Mouse (Mus musculus) MEL (cell line): ENCODE results near the gene 9430097D07Rik. TPM values are rescaled to one million over a fixed set of nuclear protein-coding genes. Genes with fewer than 3 reads are reported as not detected.

Experiments
- DNase-seq: peaks from one replicate; pipeline ENCODE4 v3.0.0; 2011; ENCODE audit warnings: low read depth, low spot score
- H3K27ac ChIP-seq: 2 replicates; pipeline ENCODE4 v1.5.1; 2012; ENCODE audit warnings: low read depth, mild to moderate bottlenecking, control low read depth, low read length, moderate library complexity; ENCODE audit not compliant: control insufficient read depth
- H3K27me3 ChIP-seq, 2 experiments: fragments of 150-350 bp in 1 of 2; sonication (generic) in 1 of 2; 2 replicates each; pipeline ENCODE4 v1.6.1; 2012; ENCODE audit warnings: low read length in 2 of 2, mild to moderate bottlenecking in 2 of 2, improper control_type of control experiment in 1 of 2, moderate library complexity in 1 of 2; ENCODE audit not compliant: insufficient read depth in 2 of 2, control insufficient read depth in 1 of 2
- H3K36me3 ChIP-seq, 2 experiments: 2 replicates each; pipeline ENCODE4 v1.6.1; 2012 to 2014; ENCODE audit warnings: low read length in 2 of 2, improper control_type of control experiment in 1 of 2, inconsistent platforms in 1 of 2, mild to moderate bottlenecking in 1 of 2; ENCODE audit not compliant: insufficient read depth in 2 of 2, control insufficient read depth in 1 of 2
- H3K4me1 ChIP-seq, 2 experiments: fragments of 150-350 bp in 1 of 2; sonication (generic) in 1 of 2; 2 replicates each; pipeline ENCODE4 v1.6.1; 2012; ENCODE audit warnings: low read length in 2 of 2, improper control_type of control experiment in 1 of 2, mild to moderate bottlenecking in 1 of 2; ENCODE audit not compliant: insufficient read depth in 2 of 2, control insufficient read depth in 1 of 2
- H3K4me3 ChIP-seq, 2 experiments: fragments of 150-350 bp in 1 of 2; sonication (generic) in 1 of 2; 2 replicates each; pipeline ENCODE4 v1.5.1; 2012; ENCODE audit warnings: low read depth in 2 of 2, low read length in 2 of 2, mild to moderate bottlenecking in 2 of 2, moderate library complexity in 2 of 2, control low read depth in 1 of 2, improper control_type of control experiment in 1 of 2; ENCODE audit not compliant: control insufficient read depth in 1 of 2, insufficient read depth in 1 of 2
- H3K79me2 ChIP-seq: 2 replicates; pipeline ENCODE4 v1.6.1; 2012; ENCODE audit warnings: mild to moderate bottlenecking, low read length, moderate library complexity; ENCODE audit not compliant: control insufficient read depth, poor library complexity, insufficient read depth
- H3K9ac ChIP-seq: 2 replicates; pipeline ENCODE4 v1.6.1; 2012; ENCODE audit warnings: low read depth, mild to moderate bottlenecking, control low read depth, low read length, moderate library complexity; ENCODE audit not compliant: control insufficient read depth, poor library complexity, severe bottlenecking
- H3K9me3 ChIP-seq: fragments of 150-350 bp; sonication (generic); replicated peaks from 2 replicates; pipeline ENCODE4 v1.6.1; 2012; ENCODE audit warnings: mild to moderate bottlenecking, low read length, improper control_type of control experiment, moderate library complexity; ENCODE audit not compliant: insufficient read depth
- CHD2 ChIP-seq: IDR thresholded peaks from 2 replicates; pipeline ENCODE4 v1.6.1; 2011; ENCODE audit warnings: low read length, improper control_type of control experiment
- CTCF ChIP-seq, 3 experiments: IDR thresholded peaks in 2 of 3; conservative IDR thresholded peaks in 1 of 3; 2 replicates each; pipeline ENCODE4 v1.5.1; 2011 to 2012; ENCODE audit warnings: low read length in 3 of 3, low read depth in 2 of 3, mild to moderate bottlenecking in 2 of 3, improper control_type of control experiment in 1 of 3, inconsistent platforms in 1 of 3, mixed read lengths in 1 of 3, moderate library complexity in 1 of 3; ENCODE audit not compliant: control insufficient read depth in 1 of 3, insufficient read depth in 1 of 3, poor library complexity in 1 of 3, severe bottlenecking in 1 of 3
- GABPA ChIP-seq: IDR thresholded peaks from 2 replicates; pipeline ENCODE4 v1.6.1; 2012; ENCODE audit warnings: low read depth, mild to moderate bottlenecking, inconsistent platforms, low read length, improper control_type of control experiment, moderate library complexity
- HCFC1 ChIP-seq: IDR thresholded peaks from 2 replicates; pipeline ENCODE4 v1.6.1; 2012; ENCODE audit warnings: low read depth, mild to moderate bottlenecking, inconsistent platforms, low read length, improper control_type of control experiment, moderate library complexity
- MAZ ChIP-seq: IDR thresholded peaks from 2 replicates; pipeline ENCODE4 v1.6.1; 2012; ENCODE audit warnings: low read depth, mild to moderate bottlenecking, inconsistent platforms, low read length, improper control_type of control experiment
- NELFE ChIP-seq: IDR thresholded peaks from 2 replicates; pipeline ENCODE4 v1.6.1; 2011; ENCODE audit warnings: low read depth, low read length, improper control_type of control experiment
- POLR2A ChIP-seq, 2 experiments: IDR thresholded peaks; 2 replicates each; pipeline ENCODE4 v1.6.1; 2011 to 2012; ENCODE audit warnings: low read length in 2 of 2, mild to moderate bottlenecking in 2 of 2, control low read depth in 1 of 2, improper control_type of control experiment in 1 of 2, low read depth in 1 of 2, moderate library complexity in 1 of 2; ENCODE audit not compliant: control insufficient read depth in 1 of 2, insufficient read depth in 1 of 2, poor library complexity in 1 of 2
- POLR2AphosphoS2 ChIP-seq: IDR thresholded peaks from 2 replicates; pipeline ENCODE4 v1.6.1; 2011; ENCODE audit warnings: low read length, improper control_type of control experiment
- POLR2AphosphoS5 ChIP-seq: IDR thresholded peaks from 2 replicates; pipeline ENCODE4 v1.6.1; 2012; ENCODE audit warnings: low read depth, borderline replicate concordance, mild to moderate bottlenecking, inconsistent platforms, low read length, moderate library complexity, mixed read lengths
- RAD21 ChIP-seq: IDR thresholded peaks from 2 replicates; pipeline ENCODE4 v1.6.1; 2011; ENCODE audit warnings: mild to moderate bottlenecking, low read depth, low read length, improper control_type of control experiment
- RCOR1 ChIP-seq: IDR thresholded peaks from 2 replicates; pipeline ENCODE4 v1.6.1; 2012; ENCODE audit warnings: low read depth, mild to moderate bottlenecking, inconsistent platforms, low read length, improper control_type of control experiment
- SMC3 ChIP-seq: IDR thresholded peaks from 2 replicates; pipeline ENCODE4 v1.6.1; 2011; ENCODE audit warnings: low read depth, low read length, improper control_type of control experiment
- TAL1 ChIP-seq: IDR thresholded peaks from 2 replicates; pipeline ENCODE4 v1.6.1; 2012; ENCODE audit warnings: mild to moderate bottlenecking, inconsistent platforms, low read length, moderate library complexity, mixed read lengths
- UBTF ChIP-seq: IDR thresholded peaks from 2 replicates; pipeline ENCODE4 v1.6.1; 2012; ENCODE audit warnings: low read depth, mild to moderate bottlenecking, inconsistent platforms, low read length, improper control_type of control experiment, moderate library complexity, borderline replicate concordance; ENCODE audit not compliant: insufficient read depth
- USF1 ChIP-seq: IDR thresholded peaks from 2 replicates; pipeline ENCODE4 v1.6.1; 2014; ENCODE audit warnings: low read depth, mild to moderate bottlenecking, inconsistent platforms, low read length, improper control_type of control experiment, moderate library complexity
- USF2 ChIP-seq, 2 experiments: IDR thresholded peaks; 2 replicates each; pipeline ENCODE4 v1.6.1; 2011 to 2012; ENCODE audit warnings: improper control_type of control experiment in 2 of 2, low read length in 2 of 2, borderline replicate concordance in 1 of 2, inconsistent platforms in 1 of 2, low read depth in 1 of 2, mild to moderate bottlenecking in 1 of 2; ENCODE audit not compliant: insufficient read depth in 1 of 2
- ZC3H11A ChIP-seq: IDR thresholded peaks from 2 replicates; pipeline ENCODE4 v1.6.1; 2012; ENCODE audit warnings: low read depth, mild to moderate bottlenecking, inconsistent platforms, low read length, improper control_type of control experiment
- ZKSCAN1 ChIP-seq: IDR thresholded peaks from 2 replicates; pipeline ENCODE4 v1.6.1; 2012; ENCODE audit warnings: low read depth, mild to moderate bottlenecking, inconsistent platforms, low read length, improper control_type of control experiment, moderate library complexity
- ZMIZ1 ChIP-seq: IDR thresholded peaks from 2 replicates; pipeline ENCODE4 v1.6.1; 2012; ENCODE audit warnings: low read depth, mild to moderate bottlenecking, inconsistent platforms, low read length, improper control_type of control experiment, moderate library complexity
- ZNF384 ChIP-seq: IDR thresholded peaks from 2 replicates; pipeline ENCODE4 v1.6.1; 2012; ENCODE audit warnings: low read depth, mild to moderate bottlenecking, inconsistent platforms, low read length, improper control_type of control experiment
- polyA plus RNA-seq, 2 experiments: library from polyadenylated mRNA; stranded (reverse) in 1 of 2; unstranded in 1 of 2; fragments of >175 nt in 1 of 2; fragments of >200 nt in 1 of 2; gene quantifications; 2 replicates each; pipeline versions ENCODE4 v1.2.1 to v1.2.4; 2012; ENCODE audit warnings: low replicate concordance in 2 of 2, low read depth in 1 of 2; ENCODE audit not compliant: insufficient read length in 2 of 2, insufficient read depth in 1 of 2, missing spikeins in 1 of 2
- total RNA-seq: library from RNA; depleted of rRNA; stranded (reverse); fragments of 300-350 nt; gene quantifications from 2 replicates; pipeline ENCODE4 v1.2.3, GENCODE M21; 2012

9430097D07Rik gene
- total and polyA plus RNA-seq, 3 experiments = 0.11 to 0.12 TPM; not detected in 1

- peaks cover 0 to 3% of the 10 kb centered on the region in 2 experiments; a peak in 2 of 4 replicates for H3K4me1 ChIP-seq
- H3K9me3 ChIP-seq = no peaks in the 10 kb centered on the region
- H3K36me3 ChIP-seq = peaks cover 0 to 5% of the 10 kb centered on the region in 2 experiments; a peak in 1 of 4 replicates
- no peak for DNase-seq
- H3K4me3 ChIP-seq = no peak within 1 kb of the TSS
- no peaks in the 10 kb centered on the region for H3K79me2 ChIP-seq
- H3K27ac ChIP-seq = no peak within 1 kb of the TSS
- no peak within 1 kb of the TSS for H3K9ac ChIP-seq
- TF ChIP-seq POLR2AphosphoS5 = no peak
- no peak for TF ChIP-seq GABPA
- no peak for TF ChIP-seq USF2 (IDR thresholded peaks at IDR 0.05; ENCODE audit: borderline replicate concordance in 1 of 2, insufficient read depth in 1 of 2, low read depth in 1 of 2, low read length in 2 of 2)
- TF ChIP-seq CHD2 = no peak
- TF ChIP-seq HCFC1 = no peak
- no peak for TF ChIP-seq SMC3
- no peak for TF ChIP-seq USF1
- no peak for TF ChIP-seq NELFE
- no peak for TF ChIP-seq ZKSCAN1
- no peak for TF ChIP-seq ZC3H11A
- TF ChIP-seq MAZ = no peak
- no peak for TF ChIP-seq CTCF (IDR thresholded peaks at IDR 0.05 in 2 of 3, conservative IDR thresholded peaks at IDR 0.05 in 1 of 3; ENCODE audit: control insufficient read depth in 1 of 3, insufficient read depth in 1 of 3, low read depth in 2 of 3, low read length in 3 of 3, poor library complexity in 1 of 3, severe bottlenecking in 1 of 3)
- TF ChIP-seq ZNF384 = no peak
- TF ChIP-seq TAL1 = no peak
- TF ChIP-seq ZMIZ1 = no peak
- H3K27me3 ChIP-seq = no peaks in the 10 kb centered on the region
Measured at GRCm38 (mm10) chr2:32599409-32599808, 23.9 kb upstream of the 9430097D07Rik start, which contains the start of gene St6galnac6. TSS of gene St6galnac6 (plus strand) at chr2:32599709.

DNA sequence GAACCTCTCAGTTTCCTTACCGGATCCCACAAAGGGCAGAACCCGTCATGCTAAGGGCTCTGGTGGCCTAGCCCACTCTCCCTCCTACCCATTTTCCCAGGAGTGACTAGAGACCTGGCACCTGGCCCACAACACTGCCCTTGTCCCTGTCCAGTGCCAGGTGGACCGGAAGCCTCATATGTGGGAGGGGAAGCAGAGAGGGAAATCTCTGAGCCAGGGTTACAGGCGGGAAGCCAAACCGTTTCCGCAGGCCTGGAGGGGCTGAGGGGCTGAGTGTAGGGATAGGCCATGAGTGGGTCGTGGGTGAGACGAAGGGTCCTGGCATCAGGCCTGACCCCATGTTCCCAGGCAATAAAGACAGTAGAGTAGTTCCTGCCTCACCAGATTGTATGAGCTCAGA lies 23.0 kb upstream of the 9430097D07Rik start:
- Histone ChIP-seq H3K36me3 (peaks cover 0 to 5% of the 10 kb centered on the region in 2 experiments; a peak in 1 of 4 replicates), H3K79me2 (no peaks in the 10 kb centered on the region), H3K9me3 (no peaks in the 10 kb centered on the region), H3K4me3 (no peak overlapping the region), H3K9ac (no peak overlapping the region), H3K4me1 (peaks cover 0 to 3% of the 10 kb centered on the region in 2 experiments; a peak in 2 of 4 replicates), H3K27ac (no peak overlapping the region), H3K27me3 (no peaks in the 10 kb centered on the region)
- TF ChIP-seq RAD21 (no peak), UBTF (no peak), NELFE (no peak), POLR2A (IDR thresholded peaks at IDR 0.05; ENCODE audit: control insufficient read depth in 1 of 2, insufficient read depth in 1 of 2, low read depth in 1 of 2, low read length in 2 of 2, poor library complexity in 1 of 2) (no peak), POLR2AphosphoS2 (no peak), RCOR1 (no peak)
- DNase-seq = no peak
